26 mouse cellular contexts compared by ENCODE assay signal in the genomic region with DNA sequence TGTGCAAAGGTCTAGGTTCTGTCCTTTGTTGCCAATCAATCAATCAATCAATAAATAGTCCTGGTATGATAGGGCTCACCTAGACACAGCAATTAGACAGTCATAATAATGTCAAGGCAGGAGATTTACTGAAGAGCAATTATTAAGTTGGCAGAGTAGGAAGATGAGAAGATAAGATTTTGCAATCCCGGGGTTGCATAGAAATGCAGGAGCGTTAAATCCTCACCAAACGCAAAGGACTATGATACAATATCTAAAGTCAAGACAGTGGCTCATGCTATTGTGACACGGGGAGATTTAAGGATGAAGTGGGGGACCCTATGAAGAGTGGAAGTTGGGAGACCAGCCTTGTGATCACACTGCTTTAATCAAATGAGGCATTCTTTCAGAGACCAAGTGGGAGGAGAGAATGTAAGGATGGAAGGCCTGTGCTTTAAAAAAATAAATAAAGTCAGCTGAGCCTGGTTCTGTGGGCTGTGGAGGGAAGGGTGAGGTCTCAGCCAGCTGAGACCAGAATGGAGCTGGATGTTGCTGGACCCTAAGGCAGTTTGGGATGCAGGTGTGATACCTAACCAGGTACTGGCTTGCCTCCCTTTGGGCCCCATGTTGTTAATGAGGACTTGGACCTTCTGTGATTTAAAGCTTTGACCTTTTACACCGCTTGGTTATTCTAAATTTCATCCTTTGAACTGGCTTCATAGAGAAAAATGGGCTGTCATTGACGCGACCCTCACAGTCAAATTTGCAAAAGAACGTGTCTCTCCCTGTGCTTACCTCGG.
A peak's percentile ranks its signal among the peaks of the same experiment; 100 is the strongest.
DNase-seq lines count a peak whose midpoint lies in the region; ATAC-seq lines count a peak whose summit lies in the region.
"Had no signal": no experiment of that assay in that cellular context is flagged by ENCODE, and none has a peak within 500 bp of the region (broad histone marks: within the 10 kb centered on the region; RNA-seq: fewer than 3 reads in every experiment).

No protein-coding gene starts in this region.

- peak; percentile 22 for DNase-seq in kidney, adult 11 months
- DNase-seq in kidney, postnatal 25 days, result no peak
- DNase-seq in midbrain, embryonic 11.5 days (ENCODE audit: low spot score, missing footprints), result peak; percentile 70
- no peak for DNase-seq in midbrain, embryonic 14.5 days
- DNase-seq in gonadal fat pad, adult 2 months (ENCODE audit: low read depth), result peak; percentile 81
- DNase-seq: adrenal gland, adult 8-10 months; adrenal gland, postnatal 14 days; adrenal gland, postnatal 36 days; B cell, adult 2 months; cerebellum, adult 11-12 months; cerebellum, adult 2 months; cerebellum, adult 9-10 months; cerebellum, postnatal 10 days; cerebellum, postnatal 25 days; forebrain, postnatal 0 days had no signal

- no peak overlapping the region for H3K27ac ChIP-seq in midbrain, embryonic 11.5 days (ENCODE audit: low read depth, low read length)
- no peak overlapping the region for H3K27ac ChIP-seq in midbrain, embryonic 14.5 days (replicated peaks; ENCODE audit: low read depth, low read length)
- H3K27ac ChIP-seq in brown adipose tissue, adult 24 weeks (replicated peaks; ENCODE audit: low read depth, low read length), result peak overlapping the region; percentile 69
- H3K27ac ChIP-seq: embryonic facial prominence, embryonic 10.5 days; embryonic facial prominence, embryonic 12.5 days; forebrain, embryonic 13.5 days; forebrain, embryonic 15.5 days had no signal

- ATAC-seq in midbrain, embryonic 11.5 days (ENCODE audit: low FRiP score), result no peak
- ATAC-seq in midbrain, embryonic 14.5 days (ENCODE audit: low FRiP score, low TSS enrichment), result no peak
- ATAC-seq in erythroblast, adult 5-6 weeks (replicated peaks; ENCODE audit: low FRiP score, poor library complexity, severe bottlenecking), result no peak
- no peak for ATAC-seq in monocyte, adult 5-6 weeks (replicated peaks; ENCODE audit: insufficient number of reproducible peaks, low FRiP score, low TSS enrichment, poor library complexity, severe bottlenecking)
- ATAC-seq: activated CD4-positive, CD25-positive, alpha-beta regulatory T cell, adult 4 months; CD4-positive, CD25-positive, alpha-beta regulatory T cell, adult 4 months; forebrain, embryonic 13.5 days; forebrain, embryonic 15.5 days; forebrain, postnatal 0 days had no signal

- H3K9ac ChIP-seq in midbrain, embryonic 11.5 days (ENCODE audit: low read length), result no peak overlapping the region
- H3K9ac ChIP-seq in midbrain, embryonic 14.5 days (replicated peaks; ENCODE audit: low read length), result no peak overlapping the region
- H3K9ac ChIP-seq: embryonic facial prominence, embryonic 12.5 days; forebrain, embryonic 13.5 days; forebrain, embryonic 15.5 days; forebrain, postnatal 0 days had no signal

- H3K4me3 ChIP-seq in midbrain, embryonic 11.5 days (ENCODE audit: low read depth, low read length), result no peak overlapping the region
- no peak overlapping the region for H3K4me3 ChIP-seq in midbrain, embryonic 14.5 days (replicated peaks; ENCODE audit: low read depth, low read length)
- H3K4me3 ChIP-seq in brown adipose tissue, adult 24 weeks (ENCODE audit: insufficient read depth, low read depth, low read length), result no peak overlapping the region
- H3K4me3 ChIP-seq: embryonic facial prominence, embryonic 10.5 days; embryonic facial prominence, embryonic 12.5 days; erythroblast, embryonic 14.5 days; forebrain, embryonic 13.5 days; forebrain, embryonic 15.5 days had no signal

- H3K4me1 ChIP-seq in midbrain, embryonic 11.5 days (ENCODE audit: control insufficient read depth, insufficient read depth, low read length), result no peaks in the 10 kb centered on the region
- H3K4me1 ChIP-seq in midbrain, embryonic 14.5 days (ENCODE audit: control insufficient read depth, insufficient read depth, low read length), result no peaks in the 10 kb centered on the region
- H3K4me1 ChIP-seq in brown adipose tissue, adult 24 weeks (ENCODE audit: control insufficient read depth, insufficient read depth, insufficient read length, low read length), result peaks cover 7% of the 10 kb centered on the region; the same call in 1 of the 2 replicates
- H3K4me1 ChIP-seq: forebrain, embryonic 13.5 days; forebrain, embryonic 15.5 days had no signal

- no peaks in the 10 kb centered on the region for H3K36me3 ChIP-seq in midbrain, embryonic 11.5 days (ENCODE audit: control insufficient read depth, insufficient read depth, low read length)
- no peaks in the 10 kb centered on the region for H3K36me3 ChIP-seq in midbrain, embryonic 14.5 days (ENCODE audit: control insufficient read depth, insufficient read depth, low read length)
- H3K36me3 ChIP-seq: embryonic facial prominence, embryonic 10.5 days; embryonic facial prominence, embryonic 12.5 days; forebrain, embryonic 15.5 days had no signal

- no peak overlapping the region for H3K4me2 ChIP-seq in midbrain, embryonic 11.5 days
- H3K4me2 ChIP-seq in midbrain, embryonic 14.5 days (ENCODE audit: low read length), result no peak overlapping the region
- H3K4me2 ChIP-seq: embryonic facial prominence, embryonic 12.5 days; forebrain, embryonic 13.5 days; forebrain, embryonic 15.5 days had no signal

- no peaks in the 10 kb centered on the region for H3K9me3 ChIP-seq in midbrain, embryonic 11.5 days (ENCODE audit: control insufficient read depth, low read length)
- no peaks in the 10 kb centered on the region for H3K9me3 ChIP-seq in midbrain, embryonic 14.5 days (ENCODE audit: control insufficient read depth, low read length)
- H3K9me3 ChIP-seq: embryonic facial prominence, embryonic 10.5 days; embryonic facial prominence, embryonic 12.5 days; forebrain, embryonic 13.5 days; forebrain, embryonic 15.5 days had no signal

- H3K27me3 ChIP-seq in midbrain, embryonic 11.5 days (ENCODE audit: control insufficient read depth, insufficient read depth, low read length), result no peaks in the 10 kb centered on the region
- no peaks in the 10 kb centered on the region for H3K27me3 ChIP-seq in midbrain, embryonic 14.5 days (ENCODE audit: control insufficient read depth, insufficient read depth, low read length)
- H3K27me3 ChIP-seq: CH12.LX; embryonic facial prominence, embryonic 12.5 days; forebrain, embryonic 13.5 days; forebrain, embryonic 15.5 days had no signal

- 88% methylated on average over 9 of the region's 9 CpGs for WGBS in midbrain, embryonic 11.5 days
- 92% methylated on average over 9 of the region's 9 CpGs for WGBS in midbrain, embryonic 14.5 days

Comparison
In these comparisons a context has a peak if more than half of its experiments do, and no peak if none do; other contexts are left out.
1. DNase-seq: peak in kidney, adult 11 months (single experiment), midbrain, embryonic 11.5 days (single experiment) and gonadal fat pad, adult 2 months (single experiment); none in kidney, postnatal 25 days (0 of 2) and midbrain, embryonic 14.5 days (single experiment).